Mouse (Mus musculus): Measurements from ENCODE around the gene Tmem114.

- TF ChIP-seq CTCF (IDR thresholded peaks at IDR 0.05; ENCODE audit: low read depth, low read length) (no peak), EP300 (IDR thresholded peaks at IDR 0.05; ENCODE audit: insufficient read depth, low read depth, low read length) (no peak)
Observed at GRCm38 (mm10) chr16:8444911-8445310, 20.0 kb upstream of the Tmem114 start.

Data from ES-Bruce4 (cell line).